Mouse (Mus musculus) CD4-positive naive resting alpha-beta T cell, adult 76 days (primary cell): ENCODE measurements around the gene Nckap1. TPM values are rescaled to one million over a fixed set of nuclear protein-coding genes. Genes with fewer than 3 reads are reported as not detected.

Experiments
- total RNA-seq: library from RNA; stranded (reverse); gene quantifications from one replicate; pipeline ENCODE4 v1.2.4, GENCODE M21; 2023

Nckap1 gene
- 3.3 TPM for total RNA-seq

GRCm38 (mm10) chr2:80581043-80581711, at the start of gene Nckap1:
Gene Nckap1 (minus strand): TSS chr2:80581380.

GRCm38 (mm10) chr2:80616854-80617737, 35.9 kb upstream of the Nckap1 start, which contains the start of the genes Dusp19 and Nup35:
Gene Dusp19 (plus strand): TSS chr2:80617045.
Gene Nup35 (plus strand): TSS chr2:80617236.

Other genes with a start within 250 kb of the Nckap1 start
- gene Frzb, start 133.8 kb downstream of the Nckap1 start, total RNA-seq = not detected
- 5.5 TPM for gene Dusp19, start 35.7 kb upstream of the Nckap1 start, total RNA-seq
- gene Nup35, start 35.9 kb upstream of the Nckap1 start, total RNA-seq = 22.3 TPM